In genomic region chr5:148965089-148965591, GRCm38 (mm10) we compare ENCODE assay signal across 8 mouse cellular contexts. TPM values are rescaled to one million over a fixed set of nuclear protein-coding genes. Genes with fewer than 3 reads are reported as not detected.
DNase-seq lines count a peak whose midpoint lies in the region; ATAC-seq lines count a peak whose summit lies in the region.

No protein-coding gene starts in this region.

- 80% methylated on average over 15 of the region's 15 CpGs for WGBS in forebrain, embryonic 12.5 days
- 84% methylated on average over 15 of the region's 15 CpGs for WGBS in forebrain, embryonic 13.5 days
- WGBS in embryonic facial prominence, embryonic 12.5 days = 45% methylated on average over 15 of the region's 15 CpGs
- WGBS in liver, embryonic 15.5 days (ENCODE audit: insufficient replicate concordance) = 76% methylated on average over 15 of the region's 15 CpGs

- H3K4me1 ChIP-seq in forebrain, embryonic 12.5 days = peaks cover 17% of the 10 kb centered on the region
- peaks cover 7% of the 10 kb centered on the region for H3K4me1 ChIP-seq in forebrain, embryonic 13.5 days
- peaks cover 28% of the 10 kb centered on the region for H3K4me1 ChIP-seq in embryonic facial prominence, embryonic 12.5 days
- peaks cover 67% of the 10 kb centered on the region for H3K4me1 ChIP-seq in liver, embryonic 15.5 days (replicated peaks)

- H3K27me3 ChIP-seq in forebrain, embryonic 12.5 days = peaks cover 5% of the 10 kb centered on the region; the same call in 1 of the 2 replicates
- H3K27me3 ChIP-seq in forebrain, embryonic 13.5 days = 0 out of 2 replicates have a peak, but pooled peaks cover 3% of the 10 kb centered on the region
- H3K27me3 ChIP-seq in embryonic facial prominence, embryonic 12.5 days = no peaks in the 10 kb centered on the region
- no peaks in the 10 kb centered on the region for H3K27me3 ChIP-seq in liver, embryonic 15.5 days

- H3K4me3 ChIP-seq in forebrain, embryonic 12.5 days (replicated peaks) = no peak overlapping the region
- no peak overlapping the region for H3K4me3 ChIP-seq in forebrain, embryonic 13.5 days
- no peak overlapping the region for H3K4me3 ChIP-seq in embryonic facial prominence, embryonic 12.5 days
- H3K4me3 ChIP-seq in liver, embryonic 15.5 days (replicated peaks) = no peak overlapping the region

- 0 out of 2 replicates have a peak overlapping the region, but pooled peaks have one; percentile 46 for H3K27ac ChIP-seq in forebrain, embryonic 12.5 days
- no peak overlapping the region; the same call in 1 of the 2 replicates for H3K27ac ChIP-seq in forebrain, embryonic 13.5 days
- peak overlapping the region; percentile 78 for H3K27ac ChIP-seq in embryonic facial prominence, embryonic 12.5 days
- peak overlapping the region; percentile 86 for H3K27ac ChIP-seq in liver, embryonic 15.5 days (replicated peaks)

- DNase-seq in left cerebral cortex, adult 9 months (ENCODE audit: low spot score in 2 of 2) = peak; percentile 45 to 48
- DNase-seq in left cerebral cortex, postnatal 4 days = no peak
- DNase-seq in embryo, embryonic 11 days = no peak

- no peak overlapping the region for H3K4me2 ChIP-seq in forebrain, embryonic 12.5 days
- no peak overlapping the region for H3K4me2 ChIP-seq in forebrain, embryonic 13.5 days
- H3K4me2 ChIP-seq in embryonic facial prominence, embryonic 12.5 days (replicated peaks) = no peak overlapping the region
- H3K4me2 ChIP-seq in liver, embryonic 15.5 days = peak overlapping the region; percentile 63

- H3K36me3 ChIP-seq in forebrain, embryonic 12.5 days (replicated peaks) = no peaks in the 10 kb centered on the region
- no peaks in the 10 kb centered on the region for H3K36me3 ChIP-seq in forebrain, embryonic 13.5 days (ENCODE audit: poor library complexity, severe bottlenecking)
- no peaks in the 10 kb centered on the region for H3K36me3 ChIP-seq in embryonic facial prominence, embryonic 12.5 days
- H3K36me3 ChIP-seq in liver, embryonic 15.5 days (replicated peaks) = no peaks in the 10 kb centered on the region

- no peaks in the 10 kb centered on the region for H3K9me3 ChIP-seq in forebrain, embryonic 12.5 days
- H3K9me3 ChIP-seq in forebrain, embryonic 13.5 days (replicated peaks) = no peaks in the 10 kb centered on the region
- H3K9me3 ChIP-seq in embryonic facial prominence, embryonic 12.5 days = no peaks in the 10 kb centered on the region
- no peaks in the 10 kb centered on the region for H3K9me3 ChIP-seq in liver, embryonic 15.5 days (replicated peaks)

- no peak overlapping the region for H3K9ac ChIP-seq in forebrain, embryonic 12.5 days
- H3K9ac ChIP-seq in forebrain, embryonic 13.5 days = no peak overlapping the region
- H3K9ac ChIP-seq in embryonic facial prominence, embryonic 12.5 days = no peak overlapping the region
- H3K9ac ChIP-seq in liver, embryonic 15.5 days = peak overlapping the region; percentile 32; the same call in 1 of the 2 replicates

- intact Hi-C loops in left cerebral cortex, postnatal 4 days (cut with DNase I) = no loop called here

- no peak for ATAC-seq in forebrain, embryonic 12.5 days (ENCODE audit: low FRiP score)
- no peak for ATAC-seq in forebrain, embryonic 13.5 days
- ATAC-seq in embryonic facial prominence, embryonic 12.5 days (ENCODE audit: insufficient number of reproducible peaks, insufficient read depth, low FRiP score, low TSS enrichment) = no peak
- ATAC-seq in liver, embryonic 15.5 days (ENCODE audit: insufficient read depth) = no peak
- ATAC-seq in activated CD4-positive, CD25-positive, alpha-beta regulatory T cell, adult 4 months = no peak

RNA-seq across cellular contexts. Expression of gene Gm42791, which starts 29.8 kb away (rescaled TPM):
- polyA plus RNA-seq in forebrain, embryonic 12.5 days (2016; fragmentation: Nextera tagmentation; extraction: Ambion mirVana) = 4.3 and 4.9 TPM in 2 replicates
- 3.5 and 10.1 TPM in 2 replicates for polyA plus RNA-seq in forebrain, embryonic 13.5 days (2015; fragmentation: Nextera tagmentation; extraction: Ambion mirVana)
- 10 to 100 TPM in 1 of 2 experiments, 1 to 10 TPM in 1; 9.4 to 16.6 TPM for total RNA-seq in left cerebral cortex, postnatal 4 days (2021)
- polyA plus RNA-seq in embryonic facial prominence, embryonic 12.5 days (2016; fragmentation: Nextera tagmentation; extraction: Ambion mirVana) = 3.4 and 4.0 TPM in 2 replicates
- polyA plus RNA-seq in liver, embryonic 15.5 days (2015; fragmentation: Nextera tagmentation; extraction: Ambion mirVana) = 1.1 TPM in 1 of 2 replicates, not detected in the other
- polyA plus RNA-seq in activated CD4-positive, CD25-positive, alpha-beta regulatory T cell, adult 4 months (2017; shearing (Covaris generic)) = not detected

RNA-seq across cellular contexts. Expression of gene Katnal1, which starts 36.0 kb away (rescaled TPM):
- 37.7 and 42.2 TPM in 2 replicates for polyA plus RNA-seq in forebrain, embryonic 12.5 days (2016; fragmentation: Nextera tagmentation; extraction: Ambion mirVana)
- 31.6 and 38.5 TPM in 2 replicates for polyA plus RNA-seq in forebrain, embryonic 13.5 days (2015; fragmentation: Nextera tagmentation; extraction: Ambion mirVana)
- 10 to 100 TPM; 53.5 to 57.3 TPM for total RNA-seq in left cerebral cortex, postnatal 4 days (2021)
- polyA plus RNA-seq in embryonic facial prominence, embryonic 12.5 days (2016; fragmentation: Nextera tagmentation; extraction: Ambion mirVana) = 25.4 and 25.7 TPM in 2 replicates
- 8.1 and 9.0 TPM in 2 replicates for polyA plus RNA-seq in liver, embryonic 15.5 days (2015; fragmentation: Nextera tagmentation; extraction: Ambion mirVana)
- polyA plus RNA-seq in activated CD4-positive, CD25-positive, alpha-beta regulatory T cell, adult 4 months (2017; shearing (Covaris generic)) = 1 to 10 TPM; 2.9 to 4.3 TPM

Comparison
In these comparisons a context has a peak if more than half of its experiments do, and no peak if none do; other contexts are left out.
1. DNase-seq: peak in left cerebral cortex, adult 9 months (2 of 2); none in left cerebral cortex, postnatal 4 days (single experiment) and embryo, embryonic 11 days (single experiment).